Mouse (Mus musculus) intestine, postnatal 0 days (tissue): ENCODE measurements around the gene Rrad. TPM values are rescaled to one million over a fixed set of nuclear protein-coding genes. Genes with fewer than 3 reads are reported as not detected.

Experiments
- ATAC-seq: fragments of 200-750 bp; cut with Nextera tagmentation; 2 replicates; pipeline ENCODE4 v1.8.0; 2017; ENCODE audit warnings: mild to moderate bottlenecking, moderate TSS enrichment, moderate library complexity
- H3K27ac ChIP-seq: fragments of 300-500 bp; sonication (generic); 2 replicates; pipeline ENCODE4 v1.5.1; 2014; ENCODE audit warnings: mild to moderate bottlenecking, low read depth, low read length, moderate library complexity
- H3K27me3 ChIP-seq: fragments of 300-500 bp; sonication (generic); replicated peaks from 2 replicates; pipeline ENCODE4 v1.6.1; 2014; ENCODE audit warnings: low read length, mixed read lengths; ENCODE audit not compliant: control insufficient read depth, insufficient read depth
- H3K36me3 ChIP-seq: fragments of 300-500 bp; sonication (generic); 2 replicates; pipeline ENCODE4 v1.6.1; 2014; ENCODE audit warnings: mild to moderate bottlenecking, moderate library complexity; ENCODE audit not compliant: control insufficient read depth, insufficient read depth
- H3K4me1 ChIP-seq: fragments of 300-500 bp; sonication (generic); replicated peaks from 2 replicates; pipeline ENCODE4 v1.6.1; 2014; ENCODE audit warnings: antibody characterized with exemption, low read length, mixed read lengths; ENCODE audit not compliant: control insufficient read depth, insufficient read depth
- H3K4me2 ChIP-seq: fragments of 300-500 bp; sonication (generic); replicated peaks from 2 replicates; pipeline ENCODE4 v1.6.1; 2014; ENCODE audit warnings: low read depth, mild to moderate bottlenecking, moderate library complexity
- H3K4me3 ChIP-seq: fragments of 300-500 bp; sonication (generic); 2 replicates; pipeline ENCODE4 v1.5.1; 2014; ENCODE audit warnings: low read depth, low read length
- H3K9ac ChIP-seq: fragments of 300-500 bp; sonication (generic); 2 replicates; pipeline ENCODE4 v1.6.1; 2014; ENCODE audit warnings: mild to moderate bottlenecking, low read depth, low read length
- H3K9me3 ChIP-seq: fragments of 300-500 bp; sonication (generic); 2 replicates; pipeline ENCODE4 v1.6.1; 2016; ENCODE audit warnings: mixed run types; ENCODE audit not compliant: control insufficient read depth
- CTCF ChIP-seq: sonication (generic); IDR thresholded peaks from 2 replicates; pipeline ENCODE4 v1.5.1; 2016; ENCODE audit warnings: low read depth, mild to moderate bottlenecking, control low read depth, antibody characterized with exemption, moderate library complexity
- WGBS: fragments of 180-500 bp; shearing (Covaris S2); extraction: QIAGEN DNeasy Blood & Tissue Kit; methylation state at CpG from one replicate; pipeline ENCODE4 v1.1.7; 2014; 5-methylcytosine and 5-hydroxymethylcytosine counted together
- polyA plus RNA-seq: library from polyadenylated mRNA; unstranded; fragments of >200 nt; fragmentation: Nextera tagmentation; extraction: Ambion mirVana; gene quantifications from 2 replicates; pipeline ENCODE4 v1.2.1, GENCODE M21; 2015

Gene Rrad
- polyA plus RNA-seq, 1 experiment from 2014 or later, result 5.8 TPM

DNA sequence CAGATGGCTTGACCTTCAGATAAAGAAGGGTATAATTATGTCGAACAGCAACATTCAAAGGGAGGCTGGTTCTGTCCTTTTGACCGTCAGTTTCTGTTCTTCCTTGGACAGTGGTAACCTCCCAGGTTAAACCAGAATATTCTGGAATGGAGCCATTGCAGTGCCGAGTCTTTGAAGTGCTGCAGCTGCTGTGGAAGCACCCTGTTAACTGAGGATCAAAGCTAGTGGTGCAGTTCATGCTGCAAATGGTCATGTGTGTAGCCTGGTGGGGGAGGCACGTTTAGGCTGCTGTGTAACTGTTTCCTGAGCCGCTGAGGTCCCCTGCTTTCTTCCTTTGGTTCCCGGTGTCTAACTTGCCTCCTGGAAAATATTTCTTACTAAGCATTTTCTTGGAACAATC lies 32.6 kb downstream of the Rrad start:
- H3K27ac ChIP-seq, result no peak overlapping the region
- 34% methylated on average over 6 of the region's 6 CpGs for WGBS
- H3K4me3 ChIP-seq, result no peak overlapping the region
- H3K9ac ChIP-seq, result no peak overlapping the region
- H3K27me3 ChIP-seq, result no peaks in the 10 kb centered on the region
- TF ChIP-seq CTCF, result no peak
- H3K36me3 ChIP-seq, result peaks cover 28% of the 10 kb centered on the region
- peaks cover 5% of the 10 kb centered on the region; the same call in 1 of the 2 replicates for H3K4me1 ChIP-seq
- no peaks in the 10 kb centered on the region for H3K9me3 ChIP-seq
- no peak overlapping the region for H3K4me2 ChIP-seq
- ATAC-seq, result no peak

DNA sequence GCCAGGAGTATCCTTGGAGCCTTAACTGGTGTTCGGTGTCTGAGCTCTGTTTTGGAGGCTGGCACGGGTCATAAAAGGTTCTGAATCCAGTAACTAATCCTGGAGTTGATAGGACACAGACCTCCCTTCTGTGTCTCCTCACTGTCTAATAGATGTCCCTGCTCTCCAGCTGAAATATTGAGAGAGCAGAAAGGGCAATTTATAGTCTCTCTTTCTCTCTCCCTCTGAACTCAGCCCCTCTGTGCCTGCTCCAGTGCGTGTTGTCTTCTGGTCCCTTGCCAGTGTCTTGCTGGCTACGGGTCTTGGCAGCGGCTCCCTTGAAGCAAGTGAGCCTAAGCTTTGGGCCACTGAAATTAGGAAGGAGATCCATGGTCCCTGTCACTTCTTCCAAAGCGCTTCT lies 33.5 kb downstream of the Rrad start:
- H3K27ac ChIP-seq, result no peak overlapping the region
- no peak overlapping the region for H3K4me3 ChIP-seq
- TF ChIP-seq CTCF, result no peak
- peaks cover 5% of the 10 kb centered on the region; the same call in 1 of the 2 replicates for H3K4me1 ChIP-seq
- peaks cover 29% of the 10 kb centered on the region for H3K36me3 ChIP-seq
- ATAC-seq, result no peak
- no peak overlapping the region for H3K4me2 ChIP-seq
- 63% methylated on average over 6 of the region's 6 CpGs for WGBS
- H3K9ac ChIP-seq, result no peak overlapping the region
- H3K9me3 ChIP-seq, result no peaks in the 10 kb centered on the region
- H3K27me3 ChIP-seq, result no peaks in the 10 kb centered on the region

DNA sequence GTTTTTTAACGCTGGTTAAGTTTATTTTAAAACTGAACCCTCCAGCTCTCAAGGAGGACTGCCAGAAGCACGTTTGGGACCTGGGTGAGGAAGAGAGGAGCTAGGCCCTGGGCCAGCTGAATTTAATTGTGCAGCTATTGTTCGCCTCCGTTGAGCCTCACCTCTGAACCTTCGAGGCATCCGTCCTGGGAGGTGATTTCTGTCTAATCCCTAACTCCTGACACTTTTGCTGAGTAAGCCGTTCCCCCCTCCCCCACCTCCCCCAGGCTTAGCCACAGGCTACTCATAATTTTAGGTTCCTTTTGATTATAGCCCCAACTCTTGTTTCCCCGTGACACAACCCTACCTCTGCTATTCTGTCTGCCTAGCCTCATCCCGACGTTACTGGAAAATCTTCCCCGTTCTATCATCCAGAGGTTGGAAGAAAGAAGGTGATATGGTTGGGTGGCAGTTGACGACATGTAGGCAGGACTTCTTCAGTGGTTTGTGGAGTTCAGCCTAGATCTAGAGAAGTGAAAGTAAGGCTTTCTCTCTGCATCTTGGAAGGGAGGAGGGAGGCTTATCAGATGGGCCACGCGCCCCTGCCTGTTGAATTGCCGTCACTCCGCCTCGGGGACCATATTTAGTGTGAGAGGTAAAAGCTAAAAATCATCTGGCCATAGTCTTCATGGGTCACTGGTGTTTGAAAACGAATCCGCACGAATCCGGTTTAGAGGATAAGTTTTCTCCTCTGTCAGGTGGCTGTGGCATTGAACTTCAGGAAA lies 35.2 kb downstream of the Rrad start:
- TF ChIP-seq CTCF, result no peak
- H3K9ac ChIP-seq, result no peak overlapping the region
- H3K4me3 ChIP-seq, result no peak overlapping the region
- H3K27me3 ChIP-seq, result no peaks in the 10 kb centered on the region
- H3K4me1 ChIP-seq, result no peaks in the 10 kb centered on the region; the same call in 1 of the 2 replicates
- no peaks in the 10 kb centered on the region for H3K9me3 ChIP-seq
- 81% methylated on average over 21 of the region's 21 CpGs for WGBS
- H3K4me2 ChIP-seq, result no peak overlapping the region
- ATAC-seq, result no peak
- H3K27ac ChIP-seq, result no peak overlapping the region
- peaks cover 29% of the 10 kb centered on the region for H3K36me3 ChIP-seq

DNA sequence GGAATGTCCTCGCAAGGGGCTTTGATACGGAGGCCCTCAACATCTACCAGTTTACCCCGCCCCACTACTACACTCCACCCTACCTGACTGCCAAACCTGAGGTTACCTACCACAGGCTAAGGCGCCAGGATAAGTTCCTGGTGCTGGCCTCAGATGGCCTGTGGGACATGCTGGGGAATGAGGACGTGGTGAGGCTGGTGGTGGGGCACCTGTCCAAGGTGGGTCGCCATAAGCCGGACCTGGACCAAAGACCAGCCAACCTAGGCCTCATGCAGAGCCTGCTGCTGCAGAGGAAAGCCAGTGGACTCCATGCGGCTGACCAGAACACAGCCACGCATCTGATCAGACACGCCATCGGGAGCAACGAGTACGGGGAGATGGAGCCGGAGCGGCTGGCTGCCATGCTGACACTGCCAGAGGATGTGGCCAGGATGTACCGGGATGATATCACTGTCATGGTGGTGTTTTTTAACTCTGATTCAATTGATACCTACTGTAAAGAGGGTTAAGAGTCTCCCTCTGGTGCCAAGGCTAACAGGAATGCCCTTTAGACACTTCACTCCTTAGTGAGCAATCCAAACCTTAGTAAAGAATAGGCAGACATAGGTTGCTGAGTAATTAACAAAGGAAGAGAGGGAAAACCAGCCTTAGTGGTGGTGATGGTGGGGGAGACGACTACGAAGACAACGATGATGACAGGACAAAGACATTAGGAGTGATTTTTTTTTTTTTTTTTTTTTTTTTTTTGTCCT lies 36.3 kb downstream of the Rrad start:
- no peak overlapping the region for H3K27ac ChIP-seq
- H3K9ac ChIP-seq, result no peak overlapping the region
- no peak overlapping the region for H3K4me2 ChIP-seq
- ATAC-seq, result no peak
- H3K9me3 ChIP-seq, result no peaks in the 10 kb centered on the region
- H3K4me3 ChIP-seq, result no peak overlapping the region
- peaks cover 29% of the 10 kb centered on the region for H3K36me3 ChIP-seq
- WGBS, result 94% methylated on average over 19 of the region's 19 CpGs
- no peaks in the 10 kb centered on the region for H3K27me3 ChIP-seq
- TF ChIP-seq CTCF, result no peak
- no peaks in the 10 kb centered on the region; the same call in 1 of the 2 replicates for H3K4me1 ChIP-seq

DNA sequence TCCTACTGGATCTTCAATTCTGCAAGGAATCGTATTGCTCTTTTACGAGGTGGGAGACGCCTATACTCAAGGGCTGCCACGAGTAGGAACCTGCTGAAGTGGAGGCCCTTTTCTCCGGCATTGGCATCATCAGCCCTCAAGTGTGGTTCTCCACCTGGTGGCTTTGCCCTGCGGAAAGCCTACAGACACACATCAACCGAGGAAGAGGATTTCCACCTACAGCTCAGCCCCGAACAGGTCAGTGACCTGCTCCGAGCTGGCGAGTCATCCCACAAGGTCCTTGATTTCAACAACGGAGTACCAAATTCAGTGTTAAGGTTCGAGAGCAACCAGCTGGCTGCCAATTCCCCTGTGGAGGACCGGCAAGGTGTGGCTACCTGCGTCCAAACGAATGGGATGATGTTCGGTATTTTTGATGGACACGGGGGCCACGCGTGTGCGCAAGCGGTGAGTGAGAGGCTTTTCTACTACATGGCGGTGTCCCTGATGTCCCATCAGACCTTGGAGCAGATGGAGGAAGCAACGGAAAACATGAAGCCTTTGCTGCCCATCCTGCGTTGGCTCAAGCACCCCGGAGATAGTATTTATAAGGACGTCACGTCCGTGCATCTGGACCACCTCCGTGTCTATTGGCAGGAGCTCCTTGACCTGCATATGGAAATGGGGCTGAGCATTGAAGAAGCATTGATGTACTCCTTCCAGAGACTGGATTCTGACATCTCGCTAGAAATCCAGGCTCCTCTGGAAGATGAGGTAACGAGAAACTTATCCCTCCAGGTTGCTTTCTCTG lies 37.4 kb downstream of the Rrad start:
- H3K4me1 ChIP-seq, result no peaks in the 10 kb centered on the region; the same call in 1 of the 2 replicates
- ATAC-seq, result no peak
- no peaks in the 10 kb centered on the region for H3K27me3 ChIP-seq
- no peak overlapping the region for H3K4me2 ChIP-seq
- H3K9me3 ChIP-seq, result no peaks in the 10 kb centered on the region
- H3K27ac ChIP-seq, result no peak overlapping the region
- 92% methylated on average over 31 of the region's 31 CpGs for WGBS
- H3K36me3 ChIP-seq, result peaks cover 29% of the 10 kb centered on the region
- H3K9ac ChIP-seq, result no peak overlapping the region
- no peak for TF ChIP-seq CTCF
- H3K4me3 ChIP-seq, result no peak overlapping the region

DNA sequence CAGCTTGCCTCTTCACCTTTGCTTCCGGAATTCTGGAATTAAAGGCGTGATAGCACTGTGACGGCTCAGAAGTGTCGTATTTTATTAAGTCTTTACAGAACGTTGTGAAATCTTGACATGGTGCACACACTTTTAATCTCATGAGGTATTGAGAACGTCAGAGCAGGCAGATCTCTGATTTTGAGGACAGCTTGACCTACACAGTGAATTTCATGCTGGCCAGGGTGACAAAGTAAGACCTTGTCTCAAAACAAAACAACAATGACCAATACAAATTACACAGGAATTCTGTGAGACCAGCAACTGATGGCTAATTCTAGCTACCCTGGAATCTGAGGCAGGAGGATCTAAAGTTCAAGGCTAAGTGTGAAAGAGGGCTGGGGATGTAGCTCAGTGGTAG lies 38.6 kb downstream of the Rrad start:
- Histone ChIP-seq H3K4me1 (no peaks in the 10 kb centered on the region; the same call in 1 of the 2 replicates), H3K27ac (no peak overlapping the region), H3K4me2 (peak overlapping the region; percentile 80; the same call in 1 of the 2 replicates), H3K4me3 (no peak overlapping the region), H3K36me3 (peaks cover 29% of the 10 kb centered on the region), H3K27me3 (no peaks in the 10 kb centered on the region), H3K9me3 (no peaks in the 10 kb centered on the region), H3K9ac (no peak overlapping the region)
- no peak for TF ChIP-seq CTCF
- WGBS, result 46% methylated on average over 6 of the region's 6 CpGs
- no peak for ATAC-seq
